Mouse (Mus musculus) CH12.LX (cell line): ENCODE results near the gene Endou. TPM values are rescaled to one million over a fixed set of nuclear protein-coding genes. Genes with fewer than 3 reads are reported as not detected.
A peak's percentile ranks its signal among the peaks of the same experiment; 100 is the strongest.

ENCODE experiments used
- DNase-seq: peaks from one replicate; pipeline ENCODE4 v3.0.0-alpha.2; 2013; ENCODE audit errors: extremely low read depth
- H3K27ac ChIP-seq: 2 replicates; pipeline ENCODE4 v1.5.1; 2012; ENCODE audit warnings: low read depth, mild to moderate bottlenecking, control low read depth, moderate library complexity; ENCODE audit not compliant: insufficient read depth
- H3K27me3 ChIP-seq: replicated peaks from 2 replicates; pipeline ENCODE3; 2012; ENCODE audit warnings: inconsistent platforms
- H3K36me3 ChIP-seq, 2 experiments: replicated peaks in 1 of 2; 2 replicates each; pipeline versions ENCODE3 to v1.6.1; 2012; ENCODE audit warnings: inconsistent platforms in 1 of 2, low read length in 1 of 2, mild to moderate bottlenecking in 1 of 2, mixed read lengths in 1 of 2, moderate library complexity in 1 of 2; ENCODE audit not compliant: control insufficient read depth in 1 of 2, insufficient read depth in 1 of 2
- H3K4me1 ChIP-seq, 2 experiments: 2 replicates each; pipeline ENCODE4 v1.6.1; 2012; ENCODE audit warnings: inconsistent platforms in 1 of 2, moderate library complexity in 1 of 2; ENCODE audit not compliant: insufficient read depth in 2 of 2, control insufficient read depth in 1 of 2
- H3K4me2 ChIP-seq: 2 replicates; pipeline ENCODE4 v1.6.1; 2012; ENCODE audit warnings: low read depth, mild to moderate bottlenecking, control low read depth; ENCODE audit not compliant: poor library complexity, insufficient read depth, severe bottlenecking
- H3K4me3 ChIP-seq, 3 experiments: fragments of 150-350 bp in 1 of 3; sonication (generic) in 1 of 3; replicated peaks in 1 of 3; 2 replicates each; pipeline versions ENCODE3 to v1.5.1; 2011 to 2012; ENCODE audit warnings: low read depth in 2 of 3, low read length in 2 of 3, mild to moderate bottlenecking in 2 of 3, moderate library complexity in 2 of 3, control low read depth in 1 of 3, improper control_type of control experiment in 1 of 3, inconsistent platforms in 1 of 3, mixed read lengths in 1 of 3; ENCODE audit not compliant: poor library complexity in 1 of 3
- H3K79me2 ChIP-seq: replicated peaks from 2 replicates; pipeline ENCODE4 v1.6.1; 2012; ENCODE audit warnings: mild to moderate bottlenecking, moderate library complexity; ENCODE audit not compliant: control insufficient read depth, poor library complexity, insufficient read depth, severe bottlenecking; ENCODE audit errors: extremely low read depth
- H3K9ac ChIP-seq: 2 replicates; pipeline ENCODE4 v1.6.1; 2012; ENCODE audit warnings: low read depth, mild to moderate bottlenecking, control low read depth, moderate library complexity; ENCODE audit not compliant: insufficient read depth
- H3K9me3 ChIP-seq: replicated peaks from 2 replicates; pipeline ENCODE3; 2012; ENCODE audit warnings: low read length, inconsistent platforms, mixed read lengths
- CHD1 ChIP-seq: IDR thresholded peaks from 2 replicates; pipeline ENCODE4 v1.6.1; 2012; ENCODE audit warnings: low read depth, low read length, improper control_type of control experiment, inconsistent platforms
- CHD2 ChIP-seq: IDR thresholded peaks from 2 replicates; pipeline ENCODE4 v1.6.1; 2011; ENCODE audit warnings: low read length, improper control_type of control experiment
- ELF1 ChIP-seq: IDR thresholded peaks from 2 replicates; pipeline ENCODE4 v1.6.1; 2014; ENCODE audit warnings: low read depth, mild to moderate bottlenecking, inconsistent platforms, low read length, improper control_type of control experiment
- EP300 ChIP-seq: IDR thresholded peaks from 2 replicates; pipeline ENCODE4 v1.6.1; 2011; ENCODE audit warnings: low read length, improper control_type of control experiment
- HCFC1 ChIP-seq: IDR thresholded peaks from 2 replicates; pipeline ENCODE4 v1.6.1; 2012; ENCODE audit warnings: low read depth, mild to moderate bottlenecking, inconsistent platforms, low read length, improper control_type of control experiment
- IRF4 ChIP-seq: IDR thresholded peaks from 2 replicates; pipeline ENCODE4 v1.6.1; 2014; ENCODE audit warnings: low read depth, mild to moderate bottlenecking, inconsistent platforms, low read length, improper control_type of control experiment
- JUND ChIP-seq: conservative IDR thresholded peaks from 2 replicates; pipeline ENCODE4 v1.6.1; 2011; ENCODE audit warnings: low read depth, low read length, improper control_type of control experiment
- MAFK ChIP-seq: IDR thresholded peaks from 2 replicates; pipeline ENCODE4 v1.6.1; 2011; ENCODE audit warnings: low read length, improper control_type of control experiment; ENCODE audit not compliant: insufficient replicate concordance
- MAX ChIP-seq: IDR thresholded peaks from 2 replicates; pipeline ENCODE4 v1.6.1; 2011; ENCODE audit warnings: low read length, improper control_type of control experiment
- MEF2A ChIP-seq: IDR thresholded peaks from 2 replicates; pipeline ENCODE4 v1.6.1; 2014; ENCODE audit warnings: low read depth, mild to moderate bottlenecking, inconsistent platforms, low read length, improper control_type of control experiment, borderline replicate concordance
- MYC ChIP-seq: IDR thresholded peaks from 2 replicates; pipeline ENCODE4 v1.6.1; 2011; ENCODE audit warnings: low read depth, mild to moderate bottlenecking, improper control_type of control experiment, low read length
- NRF1 ChIP-seq: IDR thresholded peaks from 2 replicates; pipeline ENCODE4 v1.6.1; 2014; ENCODE audit warnings: low read depth, mild to moderate bottlenecking, inconsistent platforms, low read length, improper control_type of control experiment, moderate library complexity
- PAX5 ChIP-seq: IDR thresholded peaks from 2 replicates; pipeline ENCODE4 v1.6.1; 2012; ENCODE audit warnings: low read length, inconsistent platforms, mixed read lengths
- POLR2A ChIP-seq: IDR thresholded peaks from 2 replicates; pipeline ENCODE4 v1.6.1; 2011; ENCODE audit warnings: low read depth, mild to moderate bottlenecking, improper control_type of control experiment, low read length
- POLR2AphosphoS2 ChIP-seq: IDR thresholded peaks from 2 replicates; pipeline ENCODE4 v1.6.1; 2011; ENCODE audit warnings: low read depth, low read length, improper control_type of control experiment
- RAD21 ChIP-seq: IDR thresholded peaks from 2 replicates; pipeline ENCODE4 v1.6.1; 2011; ENCODE audit warnings: low read depth, mild to moderate bottlenecking, low read length, improper control_type of control experiment, moderate library complexity
- SMC3 ChIP-seq: IDR thresholded peaks from 2 replicates; pipeline ENCODE4 v1.6.1; 2011; ENCODE audit warnings: low read depth, low read length, improper control_type of control experiment
- TCF12 ChIP-seq: IDR thresholded peaks from 2 replicates; pipeline ENCODE4 v1.6.1; 2014; ENCODE audit warnings: low read depth, mild to moderate bottlenecking, inconsistent platforms, low read length, improper control_type of control experiment
- USF1 ChIP-seq: IDR thresholded peaks from 2 replicates; pipeline ENCODE4 v1.6.1; 2014; ENCODE audit warnings: low read depth, mild to moderate bottlenecking, inconsistent platforms, low read length, improper control_type of control experiment
- USF2 ChIP-seq: conservative IDR thresholded peaks from 2 replicates; pipeline ENCODE4 v1.6.1; 2011; ENCODE audit warnings: low read depth, low read length, improper control_type of control experiment
- ZKSCAN1 ChIP-seq: IDR thresholded peaks from 2 replicates; pipeline ENCODE4 v1.6.1; 2012; ENCODE audit warnings: low read depth, inconsistent platforms, low read length, improper control_type of control experiment, borderline replicate concordance
- dilution Hi-C: fragments of 300-500 bp; cut with MboI; formaldehyde crosslinking; loops from 2 replicates; pipeline ENCODE4 v1.14.3; 2020; ENCODE audit warnings: low sequenced_read_pairs; ENCODE audit not compliant: extremely low pct_unique_long_range_greater_than_20kb, extremely low pct_ligation_motif_present
- in situ Hi-C: fragments of 300-500 bp; cut with MboI; formaldehyde crosslinking; loops from 3 replicates; pipeline ENCODE4 v1.14.3; 2019; ENCODE audit warnings: low sequenced_read_pairs, low pct_ligation_motif_present, low pct_unique_long_range_greater_than_20kb, mixed read lengths
- polyA plus RNA-seq: library from polyadenylated mRNA; unstranded; fragments of >175 nt; gene quantifications from 2 replicates; pipeline ENCODE4 v1.2.1, GENCODE M21; 2012; ENCODE audit warnings: low read depth; ENCODE audit not compliant: insufficient read length
- total RNA-seq, 2 experiments: library from RNA; depleted of rRNA; stranded (reverse); fragments of 300-350 nt in 1 of 2; fragments of >200 nt in 1 of 2; gene quantifications; 2 replicates each; pipeline ENCODE4 v1.2.3; 2012 to 2014

Endou gene
- total and polyA plus RNA-seq, 3 experiments, result 49.5 to 66.9 (median 64.0) TPM

DNA sequence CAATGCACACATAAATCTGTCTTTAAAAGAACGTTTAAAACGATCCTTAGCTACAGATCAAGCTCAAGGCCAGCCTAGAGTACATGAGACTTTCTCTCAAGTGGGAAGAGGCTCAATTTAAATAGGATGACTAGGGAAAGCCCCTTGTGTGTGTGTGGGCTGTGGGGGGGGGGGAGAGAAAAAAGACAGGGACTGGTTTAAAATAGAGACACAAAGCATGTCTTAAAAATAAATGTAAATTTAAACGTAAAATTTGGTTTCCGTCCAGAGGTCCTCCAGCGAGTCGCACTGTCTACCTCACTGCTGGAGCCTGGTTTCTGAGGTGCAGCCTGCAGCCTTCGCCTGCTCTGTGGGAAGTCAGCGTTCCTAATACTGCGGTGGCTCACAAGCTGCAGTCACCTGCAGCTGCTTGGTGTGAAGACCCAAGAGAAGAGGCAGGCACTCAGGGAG is 9.2 kb upstream of the Endou start (continued):
- TF ChIP-seq USF2 (no peak), MAFK (0 out of 2 replicates have a peak, but pooled peaks have one; percentile 13), TCF12 (peak; percentile 76), USF1 (no peak), RAD21 (no peak), NRF1 (no peak), MAX (peak; percentile 80), JUND (0 out of 2 replicates have a peak, but pooled peaks have one; percentile 17), MYC (peak; percentile 88), ZKSCAN1 (no peak), EP300 (peak; percentile 77), PAX5 (no peak), MEF2A (peak; percentile 91), CHD1 (peak; percentile 34; the same call in 1 of the 2 replicates)

DNA sequence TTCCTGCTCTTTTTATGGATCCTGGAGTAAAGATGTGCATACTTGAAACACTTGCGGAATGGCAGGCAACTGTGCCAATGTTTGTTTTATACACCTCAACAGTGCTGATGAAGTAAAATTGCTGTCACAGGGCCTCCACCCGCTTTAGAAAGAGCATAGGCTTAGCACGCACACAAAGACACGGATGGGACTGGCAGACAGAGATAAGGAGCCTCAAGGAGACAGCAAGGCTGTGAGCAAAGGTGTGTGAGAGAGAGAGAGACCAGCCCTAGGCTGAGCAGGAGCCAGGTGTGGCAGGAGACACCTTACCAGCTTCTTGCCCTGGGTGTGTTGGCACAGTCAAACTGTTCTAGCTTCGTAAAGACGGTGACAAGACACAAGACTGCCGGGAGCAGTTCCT is 7.8 kb upstream of the Endou start:
- Histone ChIP-seq H3K9ac (peak overlapping the region; percentile 93), H3K4me1 (peaks cover 35 to 44% of the 10 kb centered on the region in 2 experiments), H3K9me3 (peaks cover 18% of the 10 kb centered on the region), H3K4me2 (peak overlapping the region; percentile 84), H3K27me3 (no peaks in the 10 kb centered on the region), H3K4me3 (peak overlapping the region; percentile 58 to 69 (median 60)), H3K79me2 (peaks cover 14% of the 10 kb centered on the region), H3K36me3 (peaks cover 12 to 19% of the 10 kb centered on the region in 2 experiments), H3K27ac (peak overlapping the region; percentile 71)
- TF ChIP-seq POLR2AphosphoS2 (no peak), HCFC1 (no peak), TCF12 (no peak), MYC (0 out of 2 replicates have a peak, but pooled peaks have one; percentile 44), MEF2A (0 out of 2 replicates have a peak, but pooled peaks have one; percentile 21), SMC3 (no peak), CHD2 (no peak), ELF1 (peak; percentile 21; the same call in 1 of the 2 replicates), POLR2A (peak; percentile 17; the same call in 1 of the 2 replicates), IRF4 (no peak)
- dilution Hi-C loops, result no loop called here
- in situ Hi-C loops, result no loop called here
- no peak for DNase-seq
